Mouse (Mus musculus) midbrain, embryonic 15.5 days (tissue): Measurements from ENCODE around the gene Dapk1. TPM values are rescaled to one million over a fixed set of nuclear protein-coding genes. Genes with fewer than 3 reads are reported as not detected.
A peak's percentile ranks its signal among the peaks of the same experiment; 100 is the strongest.

Experiments used
- ATAC-seq: fragments of 200-750 bp; cut with Nextera tagmentation; replicated peaks from 2 replicates; pipeline ENCODE4 v1.8.0; 2017; ENCODE audit warnings: moderate TSS enrichment
- H3K27ac ChIP-seq: fragments of 300-500 bp; sonication (generic); 2 replicates; pipeline ENCODE4 v1.5.1; 2015; ENCODE audit warnings: mild to moderate bottlenecking, inconsistent platforms
- H3K27me3 ChIP-seq: fragments of 300-500 bp; sonication (generic); replicated peaks from 2 replicates; pipeline ENCODE4 v1.6.1; 2015; ENCODE audit warnings: inconsistent platforms
- H3K36me3 ChIP-seq: fragments of 300-500 bp; sonication (generic); replicated peaks from 2 replicates; pipeline ENCODE4 v1.6.1; 2015; ENCODE audit warnings: inconsistent platforms
- H3K4me1 ChIP-seq: fragments of 300-500 bp; sonication (generic); 2 replicates; pipeline ENCODE4 v1.6.1; 2015; ENCODE audit warnings: inconsistent platforms
- H3K4me2 ChIP-seq: fragments of 300-500 bp; sonication (generic); 2 replicates; pipeline ENCODE4 v1.6.1; 2015; ENCODE audit warnings: inconsistent platforms, mild to moderate bottlenecking, moderate library complexity
- H3K4me3 ChIP-seq: fragments of 300-500 bp; sonication (generic); 2 replicates; pipeline ENCODE4 v1.5.1; 2015; ENCODE audit warnings: mild to moderate bottlenecking, inconsistent platforms
- H3K9ac ChIP-seq: fragments of 300-500 bp; sonication (generic); 2 replicates; pipeline ENCODE4 v1.6.1; 2015; ENCODE audit warnings: mild to moderate bottlenecking, inconsistent platforms
- H3K9me3 ChIP-seq: fragments of 300-500 bp; sonication (generic); 2 replicates; pipeline ENCODE4 v1.6.1; 2016; ENCODE audit warnings: inconsistent platforms
- WGBS: fragments of 180-500 bp; shearing (Covaris S2); methylation state at CpG from one replicate; pipeline ENCODE4 v1.1.7; 2015; ENCODE audit warnings: mixed read lengths; 5-methylcytosine and 5-hydroxymethylcytosine counted together
- polyA plus RNA-seq: library from polyadenylated mRNA; unstranded; fragments of >200 nt; fragmentation: Nextera tagmentation; extraction: Ambion mirVana; gene quantifications from 2 replicates; pipeline ENCODE4 v1.2.1, GENCODE M21; 2015

Dapk1 gene
- polyA plus RNA-seq, 1 experiment from 2014 or later: 48.4 TPM

DNA sequence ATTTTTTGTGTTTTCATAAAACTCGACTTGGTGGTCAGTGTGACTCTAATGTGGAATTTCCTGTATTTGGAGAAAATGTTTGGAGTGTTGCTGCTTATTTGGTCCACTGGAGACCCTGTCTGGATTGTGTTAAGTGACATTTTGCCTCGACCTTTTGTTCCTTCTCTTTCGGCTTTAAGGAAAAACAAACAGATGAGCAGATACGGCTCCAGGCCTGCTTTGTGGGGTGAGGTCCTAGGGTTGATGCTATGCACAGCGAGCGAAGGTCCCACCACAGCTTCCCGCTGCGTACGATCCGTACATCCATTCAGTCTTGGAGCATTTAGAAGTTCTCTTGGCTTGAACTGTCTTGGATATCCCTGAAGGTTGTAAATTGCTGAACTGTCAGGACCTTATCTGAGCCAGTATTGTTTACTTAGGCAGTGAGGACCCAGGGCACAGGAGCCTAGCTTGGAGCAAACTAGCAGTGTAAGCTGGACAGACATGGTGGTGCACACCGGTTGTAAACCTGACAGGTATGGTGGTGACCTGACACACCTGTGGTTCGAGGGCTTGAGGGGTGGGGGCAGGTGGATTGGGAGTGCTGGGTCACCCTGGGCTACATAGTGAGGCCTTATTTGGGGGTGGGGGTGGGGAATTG is 84.4 kb downstream of the Dapk1 start:
- H3K9ac ChIP-seq: no peak overlapping the region
- no peaks in the 10 kb centered on the region for H3K9me3 ChIP-seq
- no peak overlapping the region for H3K27ac ChIP-seq
- 66% methylated on average over 12 of the region's 12 CpGs for WGBS
- no peak overlapping the region for H3K4me2 ChIP-seq
- peaks cover 34% of the 10 kb centered on the region for H3K4me1 ChIP-seq
- H3K4me3 ChIP-seq: no peak overlapping the region
- no peaks in the 10 kb centered on the region for H3K36me3 ChIP-seq
- ATAC-seq: 0 out of 2 replicates have a peak, but pooled peaks have one; percentile 1
- no peaks in the 10 kb centered on the region for H3K27me3 ChIP-seq

DNA sequence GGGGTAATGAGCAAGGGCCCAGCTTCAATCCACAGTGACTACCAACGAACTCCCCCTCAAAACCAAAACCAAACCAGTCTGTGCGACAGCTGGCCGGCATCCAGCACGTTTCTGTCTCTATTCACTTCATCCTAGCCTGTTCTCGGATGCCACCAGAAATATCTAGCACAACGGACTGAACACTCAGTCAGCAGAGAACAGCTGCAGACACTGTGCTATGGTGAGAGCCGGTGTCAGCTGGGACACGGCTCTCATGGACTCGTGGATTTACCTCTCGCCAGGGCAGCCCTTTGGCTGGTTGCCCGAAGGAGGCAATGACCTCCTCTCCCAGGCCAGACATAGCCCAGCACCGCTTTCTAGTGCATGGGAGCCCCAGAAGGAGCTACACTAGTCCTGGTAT is 85.2 kb downstream of the Dapk1 start:
- Histone ChIP-seq H3K4me3 (no peak overlapping the region), H3K27me3 (no peaks in the 10 kb centered on the region), H3K9ac (no peak overlapping the region), H3K27ac (no peak overlapping the region), H3K36me3 (no peaks in the 10 kb centered on the region), H3K9me3 (no peaks in the 10 kb centered on the region), H3K4me2 (no peak overlapping the region), H3K4me1 (peaks cover 34% of the 10 kb centered on the region)
- 70% methylated on average over 12 of the region's 12 CpGs for WGBS
- ATAC-seq: no peak

DNA sequence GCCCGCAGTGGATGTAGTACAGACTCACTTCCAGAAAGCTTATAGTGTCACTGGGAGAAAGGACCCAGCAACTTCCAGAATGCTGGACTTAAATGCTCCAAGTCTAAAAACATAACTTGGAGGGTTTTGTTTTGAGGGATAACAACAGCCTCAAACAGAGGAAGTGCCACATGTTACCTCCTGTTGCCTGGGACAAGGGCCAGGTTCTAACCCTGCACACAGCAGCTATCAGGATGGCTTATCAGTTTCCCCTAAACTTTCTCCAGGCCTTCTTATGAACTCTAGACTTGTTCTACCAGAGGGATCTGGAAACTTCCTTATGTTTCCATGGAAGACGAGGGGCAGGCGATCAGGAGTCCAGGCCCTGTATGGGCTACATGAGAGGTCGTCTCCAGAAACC is 85.7 kb downstream of the Dapk1 start:
- Histone ChIP-seq H3K4me3 (no peak overlapping the region), H3K36me3 (no peaks in the 10 kb centered on the region), H3K27ac (no peak overlapping the region), H3K27me3 (no peaks in the 10 kb centered on the region), H3K4me1 (peaks cover 34% of the 10 kb centered on the region), H3K9ac (no peak overlapping the region), H3K4me2 (no peak overlapping the region), H3K9me3 (no peaks in the 10 kb centered on the region)
- ATAC-seq: no peak
- WGBS: 97% methylated on average over 4 of the region's 4 CpGs

DNA sequence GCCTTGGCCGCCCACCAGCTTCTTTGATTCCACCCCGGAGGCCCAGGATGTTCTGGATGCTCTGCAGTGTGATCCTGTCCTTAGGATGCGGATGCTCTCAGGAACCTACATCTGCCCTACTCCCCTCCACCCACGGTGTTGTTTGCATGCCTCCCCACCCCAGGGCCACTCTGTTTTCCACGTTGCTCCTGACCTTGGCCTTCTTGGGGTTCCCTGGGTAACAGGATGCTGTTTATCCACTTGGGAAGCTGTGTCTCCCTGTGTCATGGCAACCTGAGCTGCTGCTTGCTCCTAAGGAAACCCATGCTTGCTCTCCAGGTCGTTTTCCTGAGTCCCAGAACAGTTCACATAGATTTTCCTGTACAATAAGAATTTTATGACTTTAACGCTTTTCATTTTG is 86.1 kb downstream of the Dapk1 start:
- 77% methylated on average over 7 of the region's 7 CpGs for WGBS
- no peak for ATAC-seq
- Histone ChIP-seq H3K27me3 (no peaks in the 10 kb centered on the region), H3K4me1 (peaks cover 34% of the 10 kb centered on the region), H3K9ac (no peak overlapping the region), H3K4me2 (no peak overlapping the region), H3K27ac (no peak overlapping the region), H3K4me3 (no peak overlapping the region), H3K36me3 (no peaks in the 10 kb centered on the region), H3K9me3 (no peaks in the 10 kb centered on the region)

DNA sequence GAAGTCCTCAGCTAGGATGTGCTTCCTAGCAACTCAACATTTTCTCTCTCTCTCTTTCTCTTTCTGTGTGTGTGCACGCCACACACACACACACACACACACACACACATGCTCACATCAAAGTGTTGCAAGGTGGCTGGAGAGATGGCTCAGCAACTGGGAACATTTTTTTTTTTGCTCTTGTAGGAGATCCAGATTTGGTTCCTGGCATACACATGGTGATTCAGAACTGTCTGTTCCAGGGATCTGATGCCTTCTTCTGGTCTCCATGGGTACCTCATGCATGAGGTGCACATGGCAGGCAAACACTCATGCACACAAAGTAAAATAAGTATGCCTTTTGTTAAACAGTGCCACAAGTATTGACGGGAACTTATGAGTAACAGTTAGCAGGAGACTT is 89.2 kb downstream of the Dapk1 start:
- H3K4me1 ChIP-seq: peaks cover 18% of the 10 kb centered on the region
- 89% methylated on average over 2 of the region's 2 CpGs for WGBS
- no peak overlapping the region for H3K9ac ChIP-seq
- no peak for ATAC-seq
- H3K9me3 ChIP-seq: no peaks in the 10 kb centered on the region
- no peaks in the 10 kb centered on the region for H3K27me3 ChIP-seq
- no peak overlapping the region for H3K4me3 ChIP-seq
- H3K4me2 ChIP-seq: no peak overlapping the region
- H3K27ac ChIP-seq: 0 out of 2 replicates have a peak overlapping the region, but pooled peaks have one; percentile 38
- no peaks in the 10 kb centered on the region for H3K36me3 ChIP-seq

DNA sequence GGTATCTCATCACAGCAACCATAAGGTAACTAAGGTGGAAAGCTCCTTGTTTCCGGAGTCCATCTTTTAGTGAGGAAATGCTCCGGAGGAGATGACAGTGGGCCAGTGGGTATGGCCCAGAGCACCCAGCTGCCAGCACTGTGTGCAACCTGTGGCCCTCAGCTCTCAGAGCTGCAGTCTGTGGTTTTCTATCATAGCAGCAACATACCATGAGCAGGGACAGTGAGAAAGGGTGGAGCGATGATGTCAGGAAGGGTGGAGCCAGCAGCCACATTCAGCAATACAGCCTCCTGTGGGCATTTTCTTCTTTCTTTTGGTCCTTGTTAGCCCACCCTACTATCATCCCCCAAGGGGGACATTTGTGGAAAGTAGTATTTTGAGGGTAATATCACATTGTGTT is 90.2 kb downstream of the Dapk1 start:
- 100% methylated on average over 3 of the region's 3 CpGs for WGBS
- H3K4me3 ChIP-seq: no peak overlapping the region
- no peak for ATAC-seq
- no peaks in the 10 kb centered on the region for H3K9me3 ChIP-seq
- no peak overlapping the region for H3K9ac ChIP-seq
- no peak overlapping the region for H3K27ac ChIP-seq
- no peaks in the 10 kb centered on the region for H3K27me3 ChIP-seq
- H3K36me3 ChIP-seq: no peaks in the 10 kb centered on the region
- H3K4me1 ChIP-seq: peaks cover 9% of the 10 kb centered on the region; the same call in 1 of the 2 replicates
- H3K4me2 ChIP-seq: no peak overlapping the region

DNA sequence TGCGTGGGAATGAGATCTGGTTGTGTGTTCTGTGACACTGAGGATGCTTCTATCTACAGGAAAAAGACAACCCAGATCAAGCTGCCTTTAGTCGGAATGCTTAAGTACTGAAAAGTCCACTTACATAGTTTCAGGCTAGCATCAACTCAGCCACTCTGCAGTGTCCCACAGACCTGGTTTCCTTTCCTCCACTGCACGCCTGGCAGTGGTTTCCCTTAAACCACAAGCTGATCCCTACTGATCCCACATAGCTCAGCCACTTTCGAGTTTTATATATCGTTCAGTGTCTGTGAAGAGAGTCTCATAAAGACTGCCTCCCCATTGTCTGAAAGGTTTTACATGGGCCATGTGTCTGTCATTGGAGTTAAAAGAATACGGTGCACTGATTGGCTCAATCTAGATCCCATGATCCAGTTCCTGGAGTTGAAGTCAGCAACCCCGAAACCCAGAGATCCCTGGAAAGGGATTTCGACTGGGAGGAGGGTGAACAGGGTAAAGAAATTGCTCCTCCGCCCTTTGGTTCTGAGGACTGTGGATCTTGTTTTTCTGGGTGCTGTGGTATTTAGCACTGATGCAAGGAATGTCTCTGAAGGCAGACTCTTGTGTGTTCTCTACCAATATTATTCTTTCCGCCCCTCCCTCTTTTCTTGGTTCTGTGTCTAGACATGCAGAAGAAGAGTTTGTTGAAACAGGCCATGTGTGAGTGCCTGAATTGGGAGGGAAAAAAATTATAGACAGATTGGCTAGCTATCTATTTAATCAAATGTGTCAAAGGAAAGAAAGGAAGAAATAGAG is 93.6 kb downstream of the Dapk1 start:
- H3K27ac ChIP-seq: no peak overlapping the region
- whole genome bisulfite sequencing: 85% methylated on average over 10 of the region's 10 CpGs

DNA sequence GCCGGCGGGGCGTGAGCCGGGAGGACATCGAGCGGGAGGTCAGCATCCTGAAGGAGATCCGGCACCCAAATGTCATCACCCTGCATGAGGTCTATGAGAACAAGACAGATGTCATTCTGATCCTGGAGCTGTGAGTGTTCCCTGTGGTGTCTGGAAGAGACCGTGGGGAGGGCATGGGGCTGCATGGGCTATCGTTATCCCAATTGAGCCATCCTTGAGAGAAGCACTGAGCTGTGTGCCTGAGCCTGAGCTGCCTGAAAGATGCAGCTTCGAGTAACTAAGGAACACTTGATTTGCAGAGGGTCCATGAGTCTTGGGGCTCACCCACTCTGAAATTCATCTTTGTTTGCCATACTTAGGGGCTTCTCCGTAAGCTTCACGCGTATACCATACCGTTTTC is 94.6 kb downstream of the Dapk1 start:
- 86% methylated on average over 14 of the region's 14 CpGs for WGBS
- 0 out of 2 replicates have a peak overlapping the region, but pooled peaks have one; percentile 6 for H3K27ac ChIP-seq
- no peak overlapping the region for H3K9ac ChIP-seq
- H3K27me3 ChIP-seq: no peaks in the 10 kb centered on the region
- H3K4me3 ChIP-seq: no peak overlapping the region
- no peaks in the 10 kb centered on the region for H3K9me3 ChIP-seq
- no peak for ATAC-seq
- no peaks in the 10 kb centered on the region for H3K4me1 ChIP-seq
- H3K36me3 ChIP-seq: no peaks in the 10 kb centered on the region; the same call in 1 of the 2 replicates
- no peak overlapping the region for H3K4me2 ChIP-seq

More for the DNA sequence above, 93.6 kb downstream of the Dapk1 start:
- Histone ChIP-seq H3K4me1 (no peaks in the 10 kb centered on the region), H3K9ac (no peak overlapping the region), H3K36me3 (no peaks in the 10 kb centered on the region; the same call in 1 of the 2 replicates), H3K4me3 (no peak overlapping the region), H3K4me2 (no peak overlapping the region), H3K27me3 (no peaks in the 10 kb centered on the region), H3K9me3 (no peaks in the 10 kb centered on the region)
- no peak for ATAC-seq

DNA sequence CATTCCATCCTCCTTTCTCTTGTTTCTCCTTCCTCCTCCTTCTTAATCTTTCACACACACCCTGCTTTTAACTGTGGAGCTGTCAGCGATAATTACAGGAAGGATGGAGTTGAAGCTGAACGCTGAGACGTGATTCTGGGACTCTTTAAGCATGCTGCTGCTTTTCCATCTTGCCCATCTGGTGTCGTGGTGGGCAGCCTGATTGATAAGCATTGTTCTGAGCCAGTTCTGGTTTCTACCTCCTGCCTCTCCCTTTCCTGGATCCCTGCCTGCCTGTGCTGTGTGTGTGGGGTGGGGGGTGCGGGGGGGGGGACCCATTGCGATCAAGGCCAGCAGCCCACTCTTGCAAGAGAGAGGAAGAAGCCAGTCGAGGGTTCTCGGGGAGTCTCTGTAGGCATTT is 95.0 kb downstream of the Dapk1 start:
- Histone ChIP-seq H3K27ac (0 out of 2 replicates have a peak overlapping the region, but pooled peaks have one; percentile 6), H3K4me2 (no peak overlapping the region), H3K4me1 (no peaks in the 10 kb centered on the region), H3K9ac (no peak overlapping the region), H3K9me3 (no peaks in the 10 kb centered on the region), H3K4me3 (no peak overlapping the region), H3K27me3 (no peaks in the 10 kb centered on the region), H3K36me3 (no peaks in the 10 kb centered on the region; the same call in 1 of the 2 replicates)
- WGBS: 68% methylated on average over 8 of the region's 8 CpGs
- no peak for ATAC-seq

DNA sequence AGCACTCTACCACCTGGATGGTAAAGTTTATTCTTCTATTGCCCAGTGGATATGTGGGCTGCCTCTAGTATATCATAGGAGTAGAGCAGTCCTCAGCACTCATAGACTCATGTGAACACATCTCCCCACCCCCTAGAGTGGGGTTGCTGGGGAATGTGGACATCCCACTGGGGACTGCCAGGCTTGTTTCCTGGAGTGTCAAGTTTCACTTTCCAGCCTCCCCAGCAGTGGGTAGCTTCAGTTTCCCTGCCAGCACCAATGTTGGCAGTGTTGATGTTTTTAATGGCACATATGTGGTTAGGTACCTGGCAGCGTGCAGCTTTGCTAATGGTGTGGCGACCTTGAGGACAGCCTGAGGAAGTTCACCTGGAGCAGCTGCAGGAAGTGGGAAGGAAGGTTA is 96.3 kb downstream of the Dapk1 start:
- ATAC-seq: no peak
- Histone ChIP-seq H3K27me3 (no peaks in the 10 kb centered on the region), H3K27ac (no peak overlapping the region), H3K9ac (no peak overlapping the region), H3K36me3 (no peaks in the 10 kb centered on the region; the same call in 1 of the 2 replicates), H3K4me1 (no peaks in the 10 kb centered on the region), H3K9me3 (no peaks in the 10 kb centered on the region), H3K4me2 (no peak overlapping the region), H3K4me3 (no peak overlapping the region)
- WGBS: 94% methylated on average over 2 of the region's 2 CpGs

DNA sequence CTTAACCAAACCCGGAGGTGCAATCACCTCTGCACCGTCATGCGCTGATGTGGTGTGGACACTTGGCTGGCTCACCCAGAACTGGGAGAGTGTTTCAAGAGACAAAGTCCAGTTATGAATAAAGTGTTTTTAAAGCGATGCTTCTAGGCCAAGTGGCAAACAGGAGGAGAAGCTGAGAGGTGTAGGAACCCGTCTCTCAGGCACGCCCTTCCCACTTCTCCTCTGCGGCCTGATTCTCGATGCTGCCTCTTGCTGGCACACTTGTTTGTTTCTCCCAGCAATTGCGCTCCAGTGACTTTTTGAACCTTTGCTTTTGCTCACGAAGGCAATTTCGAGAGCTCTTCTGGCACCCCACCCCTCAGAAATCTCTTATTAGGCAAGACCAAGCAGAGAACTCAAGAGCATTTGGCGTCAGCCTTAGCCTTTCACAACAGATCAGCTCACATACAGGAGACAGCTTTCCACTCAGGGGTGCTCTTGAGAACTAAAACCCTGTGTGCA is 100.0 kb downstream of the Dapk1 start:
- ATAC-seq: no peak
- WGBS: 87% methylated on average over 12 of the region's 12 CpGs
- Histone ChIP-seq H3K9me3 (no peaks in the 10 kb centered on the region), H3K4me1 (no peaks in the 10 kb centered on the region), H3K4me2 (no peak overlapping the region), H3K27me3 (no peaks in the 10 kb centered on the region), H3K36me3 (no peaks in the 10 kb centered on the region; the same call in 1 of the 2 replicates), H3K4me3 (no peak overlapping the region), H3K27ac (no peak overlapping the region), H3K9ac (no peak overlapping the region)

DNA sequence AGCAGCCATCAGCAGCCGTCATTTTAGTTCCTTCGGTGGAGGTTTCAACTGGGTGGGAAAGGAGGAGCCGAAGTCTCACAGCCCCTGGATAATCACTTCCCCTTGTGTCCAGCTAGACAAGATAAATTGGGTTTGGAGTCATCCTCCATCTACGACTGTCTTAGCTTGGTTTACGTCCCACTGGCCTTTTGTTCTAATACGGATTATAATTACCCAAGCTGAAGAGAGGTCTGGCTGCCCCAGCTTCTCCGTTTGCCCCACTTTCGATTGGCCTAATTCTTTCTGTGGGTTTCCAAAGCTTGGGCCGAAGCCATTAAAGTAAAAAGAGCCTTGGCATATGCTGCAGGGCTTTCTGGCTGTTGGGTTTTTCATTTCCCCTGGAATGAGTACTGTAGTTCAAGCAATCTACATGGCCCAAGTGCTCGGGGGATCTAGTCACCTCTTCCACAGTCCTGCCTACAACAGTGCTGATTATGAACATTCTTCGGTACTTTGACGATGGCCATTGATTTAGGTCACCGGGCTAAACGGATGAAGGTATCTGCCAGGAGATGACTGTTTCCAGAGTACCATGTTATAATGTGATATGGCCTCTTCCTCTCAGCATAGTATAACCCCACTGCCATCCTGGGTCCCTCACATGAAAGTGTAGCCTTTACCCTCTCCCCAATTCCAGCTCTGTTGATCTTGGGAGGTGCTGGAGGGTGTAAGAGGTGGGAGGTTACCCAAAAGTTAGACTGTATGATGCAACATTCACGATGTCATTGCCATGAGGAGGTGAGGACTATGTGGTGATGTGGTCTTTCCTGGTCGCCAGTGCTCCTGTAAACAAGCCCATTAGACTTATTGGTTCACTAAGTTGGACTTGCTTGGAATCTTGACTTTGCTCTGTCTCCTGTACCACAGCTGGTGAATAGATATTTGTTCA is 106.1 kb downstream of the Dapk1 start:
- Histone ChIP-seq H3K4me3 (no peak overlapping the region), H3K36me3 (no peaks in the 10 kb centered on the region), H3K9me3 (no peaks in the 10 kb centered on the region), H3K27me3 (no peaks in the 10 kb centered on the region), H3K27ac (peak overlapping the region; percentile 10; the same call in 1 of the 2 replicates), H3K4me1 (peaks cover 8% of the 10 kb centered on the region; the same call in 1 of the 2 replicates), H3K4me2 (no peak overlapping the region), H3K9ac (no peak overlapping the region)
- 63% methylated on average over 16 of the region's 16 CpGs for WGBS
- no peak; the same call in 1 of the 2 replicates for ATAC-seq
